Mouse (Mus musculus): ENCODE results near the gene Nlrp2. TPM values are rescaled to one million over a fixed set of nuclear protein-coding genes. Genes with fewer than 3 reads are reported as not detected.

Gene Nlrp2
- not detected for total RNA-seq (2023)

DNA sequence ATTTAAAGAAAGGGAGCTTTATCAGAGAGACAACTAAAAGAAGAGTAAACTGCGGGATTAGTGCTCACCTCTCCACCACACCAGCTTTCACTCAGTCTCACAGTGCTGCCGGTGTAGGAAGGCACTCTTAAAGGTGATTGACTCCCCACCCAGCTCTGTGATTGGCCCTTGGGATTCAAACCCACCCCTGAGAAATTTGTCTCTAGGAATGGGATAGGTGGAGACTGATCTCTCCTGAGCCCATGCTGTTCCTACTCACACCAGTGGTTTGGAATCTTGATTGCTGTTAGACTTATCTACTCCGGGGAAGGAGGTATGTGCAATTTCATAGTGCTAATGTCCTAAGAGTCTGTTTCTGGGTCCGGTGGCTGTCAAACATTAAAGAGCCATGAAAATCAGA, at the start of gene Nlrp2:
Nlrp2 (minus strand) TSS at position 101 of the 400 bp plus-strand sequence.

DNA sequence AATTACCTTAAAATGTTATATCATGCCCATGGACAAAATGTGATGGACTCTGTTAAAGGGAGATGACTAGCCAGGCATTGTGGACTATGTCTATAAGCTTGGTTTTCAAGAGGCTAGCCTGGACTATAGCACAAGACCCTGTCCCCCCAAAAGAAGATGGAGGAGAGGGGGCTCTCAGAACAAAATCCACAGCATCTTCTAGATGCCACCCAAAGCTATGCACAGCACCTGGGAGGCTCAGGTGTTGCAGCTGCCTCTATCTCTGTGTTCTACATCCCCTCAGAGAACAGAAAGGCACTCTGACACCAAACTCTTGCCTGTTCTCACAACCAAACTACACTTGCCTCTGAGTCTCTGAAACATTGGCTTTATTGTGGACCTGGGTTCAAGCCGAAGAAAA, 598 bp downstream of the Nlrp2 start, which contains the start of gene Gm5065:
Gm5065 (plus strand) TSS at position 301 of the 400 bp plus-strand sequence.

Other genes with a start within 250 kb of the Nlrp2 start
- gene Rfpl4, start 234.1 kb downstream of the Nlrp2 start, total RNA-seq (2023), result not detected
- not detected for gene Rasl2-9, start 225.1 kb downstream of the Nlrp2 start, total RNA-seq (2023)
- not detected for gene Vmn1r55, start 201.4 kb downstream of the Nlrp2 start, total RNA-seq (2023)
- gene Vmn1r56, start 154.3 kb downstream of the Nlrp2 start, total RNA-seq (2023), result not detected
- gene Vmn1r57, start 132.5 kb downstream of the Nlrp2 start, total RNA-seq (2023), result not detected
- gene Gm5065, start 498 bp downstream of the Nlrp2 start, total RNA-seq (2023), result not detected
- gene Vmn1r58, start 62.4 kb upstream of the Nlrp2 start, total RNA-seq (2023), result not detected
- not detected for gene Vmn1r59, start 105.7 kb upstream of the Nlrp2 start, total RNA-seq (2023)
- gene Vmn2r28, start 142.9 kb upstream of the Nlrp2 start, total RNA-seq (2023), result not detected
- not detected for gene Vmn1r60, start 196.3 kb upstream of the Nlrp2 start, total RNA-seq (2023)

Measured in CD4-positive naive resting alpha-beta T cell, adult 76 days (primary cell).